Mouse (Mus musculus): ENCODE results near the gene Orm3.

DNA sequence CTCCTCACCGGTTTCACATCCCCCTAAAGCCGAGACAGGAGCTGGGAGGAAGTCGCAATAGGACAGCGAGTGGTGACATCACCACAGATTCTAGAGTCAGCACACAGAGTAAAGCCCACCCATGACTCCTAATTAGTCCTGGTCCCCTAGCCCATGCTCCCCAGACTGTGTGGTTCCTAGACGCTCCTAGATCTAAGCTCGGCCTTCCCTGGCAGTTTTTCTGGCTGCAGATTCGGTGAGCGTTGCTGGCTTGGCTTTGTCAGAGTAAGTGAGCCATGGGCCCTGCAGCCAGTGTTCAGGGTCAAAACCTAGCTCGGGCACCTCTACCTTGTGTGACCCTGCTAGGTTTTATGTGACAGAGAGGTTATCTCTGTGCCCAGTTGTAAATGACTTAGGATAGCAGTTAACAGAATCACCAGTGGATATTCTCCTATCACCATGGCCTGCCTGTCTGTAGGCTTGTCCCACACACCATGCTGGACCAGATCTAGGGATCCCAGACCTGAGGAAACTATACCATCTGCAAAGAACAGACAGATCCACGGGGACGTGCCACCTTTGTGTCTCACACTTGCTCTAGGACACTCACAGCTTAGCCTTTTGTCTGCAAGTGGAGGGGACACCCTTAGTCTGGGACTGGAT lies 34.0 kb downstream of the Orm3 start:
- TF ChIP-seq POLR2A (IDR thresholded peaks at IDR 0.05; ENCODE audit: low read depth, low read length) (no peak), MAFK (IDR thresholded peaks at IDR 0.05; ENCODE audit: insufficient replicate concordance, low read length) (no peak), CTCF (conservative IDR thresholded peaks at IDR 0.05 in 1 of 2, IDR thresholded peaks at IDR 0.05 in 1 of 2; ENCODE audit: low read depth in 2 of 2, low read length in 2 of 2) (no peak), RCOR1 (conservative IDR thresholded peaks at IDR 0.05; ENCODE audit: low read depth, low read length) (no peak), POLR2AphosphoS2 (IDR thresholded peaks at IDR 0.05; ENCODE audit: low read depth, low read length) (no peak), ELF1 (IDR thresholded peaks at IDR 0.05; ENCODE audit: low read depth, low read length) (no peak), UBTF (IDR thresholded peaks at IDR 0.05; ENCODE audit: low read depth, low read length) (no peak), HCFC1 (IDR thresholded peaks at IDR 0.05; ENCODE audit: low read depth, low read length) (no peak), EP300 (IDR thresholded peaks at IDR 0.05; ENCODE audit: low read length) (no peak), KAT2A (IDR thresholded peaks at IDR 0.05; ENCODE audit: insufficient replicate concordance, low read length) (no peak), JUND (conservative IDR thresholded peaks at IDR 0.05; ENCODE audit: low read depth, low read length) (no peak), RAD21 (IDR thresholded peaks at IDR 0.05; ENCODE audit: low read depth, low read length) (no peak), MYC (IDR thresholded peaks at IDR 0.05; ENCODE audit: low read depth, low read length) (no peak)

Data from CH12.LX (cell line).